Mouse (Mus musculus) forebrain, embryonic 13.5 days (tissue): ENCODE measurements around the gene Adgrg3. TPM values are rescaled to one million over a fixed set of nuclear protein-coding genes. Genes with fewer than 3 reads are reported as not detected.
A peak's percentile ranks its signal among the peaks of the same experiment; 100 is the strongest.

ENCODE experiments used
- ATAC-seq: fragments of 200-750 bp; cut with Nextera tagmentation; 2 replicates; pipeline ENCODE4 v1.8.0; 2017
- H3K27ac ChIP-seq: fragments of 300-500 bp; sonication (generic); 2 replicates; pipeline ENCODE4 v1.5.1; 2015; ENCODE audit warnings: inconsistent platforms, mild to moderate bottlenecking, moderate library complexity
- H3K27me3 ChIP-seq: fragments of 300-500 bp; sonication (generic); 2 replicates; pipeline ENCODE4 v1.6.1; 2015; ENCODE audit warnings: mild to moderate bottlenecking, inconsistent platforms
- H3K36me3 ChIP-seq: fragments of 300-500 bp; sonication (generic); 2 replicates; pipeline ENCODE4 v1.6.1; 2015; ENCODE audit warnings: mild to moderate bottlenecking, inconsistent platforms; ENCODE audit not compliant: poor library complexity, severe bottlenecking
- H3K4me1 ChIP-seq: fragments of 300-500 bp; sonication (generic); 2 replicates; pipeline ENCODE4 v1.6.1; 2015; ENCODE audit warnings: inconsistent platforms
- H3K4me2 ChIP-seq: fragments of 300-500 bp; sonication (generic); 2 replicates; pipeline ENCODE4 v1.6.1; 2015; ENCODE audit warnings: inconsistent platforms, mild to moderate bottlenecking, moderate library complexity
- H3K4me3 ChIP-seq: fragments of 300-500 bp; sonication (generic); 2 replicates; pipeline ENCODE4 v1.5.1; 2015; ENCODE audit warnings: mild to moderate bottlenecking, inconsistent platforms
- H3K9ac ChIP-seq: fragments of 300-500 bp; sonication (generic); 2 replicates; pipeline ENCODE4 v1.6.1; 2015; ENCODE audit warnings: mild to moderate bottlenecking, inconsistent platforms
- H3K9me3 ChIP-seq: fragments of 300-500 bp; sonication (generic); replicated peaks from 2 replicates; pipeline ENCODE4 v1.6.1; 2016; ENCODE audit warnings: inconsistent platforms
- WGBS: fragments of 180-500 bp; shearing (Covaris S2); methylation state at CpG from one replicate; pipeline ENCODE4 v1.1.7; 2015; 5-methylcytosine and 5-hydroxymethylcytosine counted together
- polyA plus RNA-seq: library from polyadenylated mRNA; unstranded; fragments of >200 nt; fragmentation: Nextera tagmentation; extraction: Ambion mirVana; gene quantifications from 2 replicates; pipeline ENCODE4 v1.2.1, GENCODE M21; 2015

Gene Adgrg3
- polyA plus RNA-seq, 1 experiment from 2014 or later = 1.0 TPM

DNA sequence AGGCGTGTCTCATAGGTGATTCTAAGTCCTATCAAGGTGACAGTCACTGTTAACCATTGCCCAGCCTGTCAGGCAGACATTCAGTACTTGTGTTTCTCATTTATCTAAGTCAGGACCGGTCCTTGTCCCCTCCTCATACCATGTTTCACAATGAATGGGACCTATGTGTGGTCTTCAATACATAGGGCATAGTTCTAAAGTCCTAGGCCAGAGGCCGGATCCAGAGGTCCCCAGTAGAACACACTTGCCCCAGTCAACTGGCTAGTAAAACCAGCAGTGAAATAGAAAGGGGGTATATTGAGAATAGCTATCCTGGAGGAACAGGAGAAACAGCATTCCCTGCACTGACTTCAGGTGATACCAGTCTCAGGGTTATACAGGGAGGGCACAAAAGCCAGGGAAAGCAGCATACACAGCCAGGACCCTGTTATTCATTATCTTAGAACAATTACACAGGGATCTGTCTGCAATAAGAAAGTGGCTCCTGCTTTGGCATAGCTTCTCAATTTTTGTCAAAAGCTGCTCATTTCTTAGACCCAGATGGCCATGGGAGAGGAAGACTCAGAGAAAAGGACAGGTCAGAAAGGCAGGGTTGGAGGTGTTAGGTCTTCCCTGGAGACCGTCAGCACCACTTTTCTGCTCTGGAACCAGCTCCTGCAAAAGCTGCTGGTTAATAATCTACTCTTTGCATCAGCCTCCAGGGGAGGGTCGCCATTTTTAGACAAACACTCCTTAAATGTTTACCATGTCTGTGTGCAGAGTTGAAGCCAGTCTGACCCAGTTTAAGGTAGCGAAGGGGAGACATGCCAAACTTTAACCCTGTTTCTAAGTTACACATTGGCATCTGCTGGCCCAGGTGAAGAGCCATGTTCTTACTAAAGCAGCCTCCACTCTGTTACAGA lies 24.6 kb downstream of the Adgrg3 start:
- Histone ChIP-seq H3K27me3 (no peaks in the 10 kb centered on the region), H3K4me2 (no peak overlapping the region), H3K9me3 (no peaks in the 10 kb centered on the region), H3K27ac (no peak overlapping the region), H3K4me1 (no peaks in the 10 kb centered on the region), H3K36me3 (no peaks in the 10 kb centered on the region), H3K4me3 (no peak overlapping the region), H3K9ac (no peak overlapping the region)
- 75% methylated on average over 6 of the region's 6 CpGs for WGBS
- ATAC-seq = no peak

DNA sequence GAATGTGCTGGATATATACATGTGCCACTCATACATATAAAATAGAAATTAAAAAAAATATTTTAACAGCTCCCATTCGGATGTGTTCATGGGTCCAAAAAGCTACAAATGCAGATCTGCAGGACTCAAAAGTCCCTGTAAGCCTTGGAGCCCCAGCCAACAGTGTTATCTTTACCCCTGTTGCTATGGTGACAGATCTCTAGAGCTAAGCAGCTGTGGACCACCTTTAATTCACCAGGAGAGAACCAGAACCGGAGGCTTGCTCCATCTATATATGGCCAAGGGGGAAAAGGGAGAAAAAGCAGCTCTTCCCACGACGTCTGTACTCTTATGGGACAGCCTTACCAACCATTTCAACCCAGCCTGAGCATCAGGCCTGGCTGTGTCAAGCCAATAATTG lies 27.3 kb downstream of the Adgrg3 start:
- no peak for ATAC-seq
- no peak overlapping the region for H3K27ac ChIP-seq
- no peaks in the 10 kb centered on the region for H3K9me3 ChIP-seq
- H3K4me2 ChIP-seq = no peak overlapping the region
- H3K9ac ChIP-seq = no peak overlapping the region
- H3K36me3 ChIP-seq = no peaks in the 10 kb centered on the region
- no peaks in the 10 kb centered on the region for H3K4me1 ChIP-seq
- H3K27me3 ChIP-seq = no peaks in the 10 kb centered on the region
- WGBS = 69% methylated on average over 4 of the region's 4 CpGs
- H3K4me3 ChIP-seq = no peak overlapping the region

DNA sequence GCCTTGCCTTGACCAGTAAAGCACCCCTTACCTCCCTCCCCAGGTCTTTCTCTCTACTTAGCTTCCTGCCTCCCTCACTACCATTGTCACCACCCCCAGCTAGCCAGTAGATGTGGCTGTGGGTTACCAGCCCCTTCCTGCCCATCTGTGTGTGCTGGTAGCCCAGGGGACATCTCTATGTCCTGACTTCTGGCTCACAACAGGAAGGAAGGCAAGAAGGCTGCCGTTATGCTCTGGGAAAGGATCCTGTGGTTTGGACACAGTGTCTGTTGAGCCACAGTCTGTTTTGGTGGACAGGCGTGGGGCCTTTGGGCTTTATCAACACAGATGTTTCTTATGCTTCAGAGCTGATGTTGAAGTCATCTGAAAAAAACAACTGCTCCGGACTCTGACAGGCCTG lies 29.5 kb downstream of the Adgrg3 start:
- H3K27me3 ChIP-seq = no peaks in the 10 kb centered on the region
- H3K9me3 ChIP-seq = no peaks in the 10 kb centered on the region
- H3K4me2 ChIP-seq = no peak overlapping the region
- WGBS = 80% methylated on average over 3 of the region's 3 CpGs
- no peak overlapping the region for H3K4me3 ChIP-seq
- no peak for ATAC-seq
- H3K4me1 ChIP-seq = no peaks in the 10 kb centered on the region
- no peak overlapping the region for H3K9ac ChIP-seq
- H3K36me3 ChIP-seq = no peaks in the 10 kb centered on the region
- no peak overlapping the region for H3K27ac ChIP-seq

- 70% methylated on average over 6 of the region's 6 CpGs for WGBS
- Histone ChIP-seq H3K4me3 (no peak overlapping the region), H3K9ac (no peak overlapping the region), H3K4me1 (no peaks in the 10 kb centered on the region), H3K36me3 (no peaks in the 10 kb centered on the region), H3K4me2 (no peak overlapping the region), H3K9me3 (no peaks in the 10 kb centered on the region), H3K27me3 (no peaks in the 10 kb centered on the region), H3K27ac (no peak overlapping the region)
- ATAC-seq = no peak
Measured at GRCm38 (mm10) chr8:95047884-95048680, 30.6 kb downstream of the Adgrg3 start.

GRCm38 (mm10) chr8:95049636-95050035 lies 32.1 kb downstream of the Adgrg3 start:
- no peaks in the 10 kb centered on the region for H3K4me1 ChIP-seq
- ATAC-seq = no peak
- no peaks in the 10 kb centered on the region for H3K36me3 ChIP-seq
- no peaks in the 10 kb centered on the region for H3K9me3 ChIP-seq
- H3K9ac ChIP-seq = no peak overlapping the region
- WGBS = 91% methylated on average over 2 of the region's 2 CpGs
- H3K27ac ChIP-seq = no peak overlapping the region
- no peak overlapping the region for H3K4me3 ChIP-seq
- H3K27me3 ChIP-seq = no peaks in the 10 kb centered on the region
- no peak overlapping the region for H3K4me2 ChIP-seq

GRCm38 (mm10) chr8:95054438-95054837 lies 36.9 kb downstream of the Adgrg3 start:
- Histone ChIP-seq H3K4me3 (no peak overlapping the region), H3K36me3 (no peaks in the 10 kb centered on the region), H3K27ac (no peak overlapping the region), H3K9me3 (no peaks in the 10 kb centered on the region), H3K27me3 (no peaks in the 10 kb centered on the region), H3K4me2 (no peak overlapping the region), H3K9ac (no peak overlapping the region), H3K4me1 (no peaks in the 10 kb centered on the region)
- ATAC-seq = 0 out of 2 replicates have a peak, but pooled peaks have one; percentile 19
- WGBS = 70% methylated on average over 6 of the region's 6 CpGs

DNA sequence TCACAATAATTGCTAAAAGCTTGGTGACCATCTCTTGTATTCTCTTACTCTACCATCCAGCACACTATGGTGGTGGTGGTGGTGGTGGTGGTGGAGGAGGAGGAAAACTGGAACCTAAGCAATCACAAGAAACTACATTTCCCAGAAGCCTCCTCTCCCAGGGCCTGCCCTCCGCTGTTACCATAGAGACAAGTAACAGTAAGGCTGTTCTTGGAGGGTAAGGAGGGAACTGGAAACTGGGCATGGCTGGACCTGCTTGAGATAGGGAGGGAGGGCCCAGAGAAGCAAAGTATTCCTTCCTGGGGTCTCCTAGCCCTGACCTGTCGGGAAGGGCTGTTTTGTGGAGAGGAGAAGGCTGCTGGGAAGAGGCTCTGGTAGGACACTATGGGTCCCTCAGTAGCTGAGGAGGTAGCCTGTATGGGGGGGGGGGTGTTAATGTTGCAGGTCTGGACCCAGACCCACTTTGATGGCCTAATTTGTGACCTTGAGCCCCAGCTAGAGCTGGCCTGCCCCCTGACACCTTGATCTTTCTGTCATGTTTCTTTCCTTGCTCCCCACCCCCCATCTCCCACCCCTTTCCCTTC lies 37.5 kb downstream of the Adgrg3 start, which contains the start of gene Drc7:
Gene Drc7 (plus strand): TSS at position 177 of the 584 bp plus-strand sequence.
- no peaks in the 10 kb centered on the region for H3K36me3 ChIP-seq
- H3K4me2 ChIP-seq = 0 out of 2 replicates have a peak within 1 kb of the TSS, but pooled peaks have one; percentile 12
- no peaks in the 10 kb centered on the region for H3K9me3 ChIP-seq
- H3K9ac ChIP-seq = no peak within 1 kb of the TSS
- WGBS = 19% methylated on average over 2 of the region's 2 CpGs
- no peak within 1 kb of the TSS for H3K4me3 ChIP-seq
- peak; percentile 78 for ATAC-seq
- H3K27ac ChIP-seq = no peak within 1 kb of the TSS
- no peaks in the 10 kb centered on the region for H3K4me1 ChIP-seq
- H3K27me3 ChIP-seq = no peaks in the 10 kb centered on the region

GRCm38 (mm10) chr8:95056414-95056813 lies 38.9 kb downstream of the Adgrg3 start:
- Histone ChIP-seq H3K4me2 (no peak overlapping the region), H3K27me3 (no peaks in the 10 kb centered on the region), H3K36me3 (no peaks in the 10 kb centered on the region), H3K4me1 (no peaks in the 10 kb centered on the region), H3K27ac (no peak overlapping the region), H3K4me3 (no peak overlapping the region), H3K9ac (no peak overlapping the region), H3K9me3 (no peaks in the 10 kb centered on the region)
- no peak for ATAC-seq
- 85% methylated on average over 5 of the region's 5 CpGs for WGBS

- H3K9me3 ChIP-seq = no peaks in the 10 kb centered on the region
- H3K4me3 ChIP-seq = no peak overlapping the region
- no peaks in the 10 kb centered on the region for H3K36me3 ChIP-seq
- no peaks in the 10 kb centered on the region for H3K4me1 ChIP-seq
- H3K27ac ChIP-seq = no peak overlapping the region
- no peaks in the 10 kb centered on the region for H3K27me3 ChIP-seq
- no peak for ATAC-seq
- no peak overlapping the region for H3K4me2 ChIP-seq
- no peak overlapping the region for H3K9ac ChIP-seq
- WGBS = 86% methylated on average over 6 of the region's 6 CpGs
Measured at GRCm38 (mm10) chr8:95058661-95059060, 41.2 kb downstream of the Adgrg3 start.

- Histone ChIP-seq H3K9ac (no peak overlapping the region), H3K27me3 (no peaks in the 10 kb centered on the region), H3K4me2 (no peak overlapping the region), H3K36me3 (no peaks in the 10 kb centered on the region), H3K9me3 (no peaks in the 10 kb centered on the region), H3K4me1 (no peaks in the 10 kb centered on the region), H3K27ac (no peak overlapping the region), H3K4me3 (no peak overlapping the region)
- no peak for ATAC-seq
- WGBS = 73% methylated on average over 6 of the region's 6 CpGs
Measured at GRCm38 (mm10) chr8:95059812-95060533, 42.5 kb downstream of the Adgrg3 start.

- WGBS = 88% methylated on average over 2 of the region's 2 CpGs
- H3K36me3 ChIP-seq = no peaks in the 10 kb centered on the region
- H3K27ac ChIP-seq = no peak overlapping the region
- no peak for ATAC-seq
- H3K4me1 ChIP-seq = no peaks in the 10 kb centered on the region
- H3K9ac ChIP-seq = no peak overlapping the region
- no peaks in the 10 kb centered on the region for H3K27me3 ChIP-seq
- no peak overlapping the region for H3K4me2 ChIP-seq
- no peak overlapping the region for H3K4me3 ChIP-seq
- H3K9me3 ChIP-seq = no peaks in the 10 kb centered on the region
Measured at GRCm38 (mm10) chr8:95064531-95064930, 47.0 kb downstream of the Adgrg3 start.
